Mouse (Mus musculus): ENCODE results near the gene Chrdl2.
"Not testable (repeated sequence)": the region's sequence is repeated elsewhere in the genome, so short reads cannot be mapped to it uniquely, and the experiment has no call there.

Gene Chrdl2

GRCm38 (mm10) chr7:100005790-100006189 lies at the start of gene Chrdl2:
Chrdl2 (plus strand) TSS chr7:100006172.
- CTCF ChIA-PET = interaction anchor here (0.6 kb wide), 1 partner anchor 190 kb away, joined by 5 read pairs; no protein-coding TSS in a partner anchor

GRCm38 (mm10) chr7:99957226-99957965 lies 48.6 kb upstream of the Chrdl2 start:
- CTCF ChIA-PET = interaction anchor here (0.6 kb wide), 1 partner anchor 23 kb away, joined by 3 read pairs; the partner anchor contains the start of gene Rnf169

GRCm38 (mm10) chr7:99960571-99960970 lies 45.4 kb upstream of the Chrdl2 start:
- CTCF ChIA-PET = not testable (repeated sequence)

GRCm38 (mm10) chr7:99961518-99961917 lies 44.5 kb upstream of the Chrdl2 start:
- CTCF ChIA-PET = no interaction called here

GRCm38 (mm10) chr7:99962536-99963236 lies 43.3 kb upstream of the Chrdl2 start:
- CTCF ChIA-PET = no interaction called here

- CTCF ChIA-PET = interaction anchor here (0.7 kb wide), 1 partner anchor 501 kb away, joined by 5 read pairs; no protein-coding TSS in a partner anchor
These were observed 42.6 kb upstream of the Chrdl2 start for GRCm38 (mm10) chr7:99963237-99963860.

GRCm38 (mm10) chr7:99965020-99965841 lies 40.7 kb upstream of the Chrdl2 start:
- CTCF ChIA-PET = interaction anchor here (0.7 kb wide), 1 partner anchor 1311 kb away, joined by 4 read pairs; no protein-coding TSS in a partner anchor

GRCm38 (mm10) chr7:99966011-99966721 lies 39.8 kb upstream of the Chrdl2 start:
- CTCF ChIA-PET = interaction anchor here (0.9 kb wide), 1 partner anchor 20 kb away, joined by 3 read pairs; no protein-coding TSS in a partner anchor

GRCm38 (mm10) chr7:99969151-99969550 lies 36.8 kb upstream of the Chrdl2 start:
- CTCF ChIA-PET = no interaction called here

GRCm38 (mm10) chr7:99971926-99972325 lies 34.0 kb upstream of the Chrdl2 start:
- CTCF ChIA-PET = interaction anchor here (0.5 kb wide), 1 partner anchor 16 kb away, joined by 3 read pairs; no protein-coding TSS in a partner anchor

- CTCF ChIA-PET = not testable (repeated sequence)
These were observed 33.1 kb upstream of the Chrdl2 start for GRCm38 (mm10) chr7:99972912-99973311.

- CTCF ChIA-PET = interaction anchor here (0.6 kb wide), 1 partner anchor 303 kb away, joined by 8 read pairs; no protein-coding TSS in a partner anchor
These were observed 31.6 kb upstream of the Chrdl2 start for GRCm38 (mm10) chr7:99974208-99974970.

GRCm38 (mm10) chr7:99975819-99976575 lies 30.0 kb upstream of the Chrdl2 start:
- CTCF ChIA-PET = interaction anchor here (0.6 kb wide), 1 partner anchor 63 kb away, joined by 3 read pairs; no protein-coding TSS in a partner anchor

GRCm38 (mm10) chr7:99978041-99978440 lies 27.9 kb upstream of the Chrdl2 start:
- CTCF ChIA-PET = no interaction called here

GRCm38 (mm10) chr7:99979081-99979480 lies 26.9 kb upstream of the Chrdl2 start:
- CTCF ChIA-PET = no interaction called here

GRCm38 (mm10) chr7:99979546-99980131 lies 26.3 kb upstream of the Chrdl2 start:
- CTCF ChIA-PET = interaction anchor here (0.6 kb wide), 1 partner anchor 22 kb away, joined by 3 read pairs; no protein-coding TSS in a partner anchor

GRCm38 (mm10) chr7:99980132-99980591 lies 25.8 kb upstream of the Chrdl2 start, which contains the start of gene Rnf169:
Rnf169 (minus strand) TSS chr7:99980448.
- CTCF ChIA-PET = interaction anchor here (0.6 kb wide), 2 partner anchors 22 to 1415 kb away, joined by 3 read pairs; no protein-coding TSS in a partner anchor

- CTCF ChIA-PET = interaction anchor here (0.6 kb wide), 2 partner anchors 12 to 128 kb away, joined by 3 to 4 read pairs; no protein-coding TSS in a partner anchor
These were observed 24.7 kb upstream of the Chrdl2 start for GRCm38 (mm10) chr7:99981311-99981710.
